Mouse (Mus musculus): ENCODE data around the gene Cmya5.

- TF ChIP-seq CTCF (IDR thresholded peaks at IDR 0.05; ENCODE audit: borderline replicate concordance, extremely low read depth, insufficient read depth, insufficient read length): no peak
- no peak for TF ChIP-seq POLR2A (IDR thresholded peaks at IDR 0.05; ENCODE audit: borderline replicate concordance, extremely low read depth, insufficient read depth, insufficient read length, poor library complexity, severe bottlenecking)
These were observed 7.4 kb downstream of the Cmya5 start for GRCm38 (mm10) chr13:93137098-93137497.
